Mouse (Mus musculus) cerebellum, adult 2 months (tissue): ENCODE data around the gene Zbtb48.

Experiments
- CTCF ChIP-seq: fragments of 200-500 bp; IDR thresholded peaks from 2 replicates; pipeline ENCODE4 v1.5.1; 2011; ENCODE audit warnings: low read depth, mild to moderate bottlenecking, control low read depth, low read length, moderate library complexity, borderline replicate concordance; ENCODE audit not compliant: insufficient read depth
- POLR2A ChIP-seq: fragments of 200-500 bp; IDR thresholded peaks from 2 replicates; pipeline ENCODE4 v1.6.1; 2011; ENCODE audit warnings: low read length, control low read depth, borderline replicate concordance; ENCODE audit not compliant: insufficient read depth

DNA sequence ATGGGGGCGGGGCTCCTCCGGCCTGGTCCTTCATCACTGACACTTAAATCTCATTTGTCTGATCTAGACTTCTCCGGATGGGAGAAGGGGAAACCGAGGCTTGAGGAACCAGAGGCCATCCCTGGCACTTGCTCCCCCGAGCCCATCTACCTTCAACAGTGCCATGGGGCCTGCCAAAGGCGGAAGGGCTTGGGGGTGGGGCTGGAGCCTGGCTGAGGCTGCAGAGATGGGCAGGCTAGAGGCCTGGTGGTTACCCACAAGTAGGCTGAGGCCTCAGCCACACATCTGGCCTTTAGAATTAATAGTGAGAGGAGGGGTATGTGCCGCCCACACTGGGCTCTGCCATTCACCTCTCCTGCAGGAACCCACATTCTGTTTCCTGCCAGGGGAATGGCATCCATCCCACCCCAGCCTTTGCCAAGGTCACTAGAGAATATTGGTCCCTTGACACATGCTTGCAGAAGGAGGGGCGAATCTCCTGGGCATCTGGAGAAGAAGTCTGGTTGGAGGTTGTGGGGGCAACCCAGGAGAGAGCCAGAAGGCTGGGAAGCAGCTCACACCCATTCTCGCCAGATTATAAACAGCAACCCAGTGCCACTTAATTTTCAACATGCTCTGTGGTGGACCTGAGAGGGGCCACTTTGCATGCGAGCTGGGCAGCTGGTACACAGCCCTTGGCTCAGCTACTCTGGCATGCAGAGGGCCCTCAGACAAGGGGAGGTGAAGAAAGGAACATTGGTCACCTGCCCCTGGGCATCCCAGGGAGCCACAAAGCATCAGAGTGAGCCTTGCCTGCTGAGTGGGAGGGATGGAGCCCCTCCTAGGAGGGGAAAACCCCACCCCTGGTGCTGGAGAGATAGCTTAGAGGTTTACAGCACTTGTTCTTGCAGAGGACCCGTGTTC is 43.3 kb upstream of the Zbtb48 start:
- TF ChIP-seq POLR2A: no peak
- TF ChIP-seq CTCF: no peak
